Mouse (Mus musculus): ENCODE results near the gene Bbs7. TPM values are rescaled to one million over a fixed set of nuclear protein-coding genes. Genes with fewer than 3 reads are reported as not detected.

The Bbs7 gene
- total and polyA plus RNA-seq, 2 experiments: 0.65 to 6.1 TPM

DNA sequence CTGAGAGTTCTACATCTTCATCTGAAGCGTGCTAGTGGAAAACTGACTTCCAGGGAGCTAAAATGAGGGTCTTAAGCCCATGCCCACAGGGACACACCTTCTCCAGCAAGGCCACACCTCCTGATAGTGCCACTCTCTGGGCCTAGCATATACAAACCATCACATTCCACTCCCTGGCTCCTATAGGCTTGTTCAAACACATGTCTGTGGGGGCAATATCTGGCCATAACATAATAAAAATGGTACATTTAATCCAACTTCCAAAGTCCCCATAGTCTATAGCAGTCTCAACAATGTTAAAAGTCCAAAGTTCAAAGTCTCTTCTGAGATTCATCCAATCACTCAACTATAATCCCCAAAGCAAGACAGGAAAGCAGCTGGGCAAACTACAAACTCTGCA lies 55.7 kb downstream of the Bbs7 start:
- H3K27ac ChIP-seq (replicated peaks; ENCODE audit: insufficient read depth, low read depth, low read length): no peak overlapping the region
- no peak for DNase-seq (ENCODE audit: extremely low read depth, low read depth, low spot score)
- 97% methylated on average over 1 of the region's 1 CpGs for WGBS

DNA sequence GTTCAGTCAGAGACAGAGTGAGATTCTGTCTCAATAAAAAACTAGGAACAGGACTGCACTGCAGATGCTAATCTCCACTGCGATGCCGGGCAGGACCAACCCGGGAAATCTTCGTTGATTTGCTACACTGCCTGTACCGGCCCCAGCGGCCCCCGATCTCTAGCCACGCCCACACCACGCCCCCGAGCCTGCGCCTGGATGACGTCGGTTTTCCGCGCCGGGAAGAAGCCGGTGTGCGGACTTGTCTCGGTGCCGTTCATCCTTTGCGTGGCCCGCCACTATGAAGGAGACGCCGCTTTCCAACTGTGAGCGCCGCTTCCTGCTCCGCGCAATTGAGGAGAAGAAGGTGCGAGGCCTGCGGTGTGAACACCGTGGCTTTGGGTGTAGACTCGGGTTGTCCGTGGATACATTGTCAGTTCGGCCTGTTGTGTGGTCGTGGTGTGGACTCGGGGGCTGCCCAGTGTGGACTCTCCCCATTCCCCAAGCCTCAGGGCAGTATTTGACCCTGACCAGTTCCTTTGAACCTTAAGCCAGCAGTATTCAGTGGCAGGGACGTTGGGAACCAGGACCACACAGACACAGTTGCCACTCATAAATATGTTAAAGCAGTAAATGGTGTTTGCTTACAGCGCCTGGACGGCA lies 60.8 kb downstream of the Bbs7 start, which contains the start of gene Exosc9:
Gene Exosc9 (plus strand): TSS at position 201 of the 642 bp plus-strand sequence.
- Histone ChIP-seq H3K27me3 (ENCODE audit: control insufficient read depth, insufficient read depth, low read length) (no peaks in the 10 kb centered on the region), H3K79me2 (ENCODE audit: control insufficient read depth, insufficient read depth, low read length) (no peaks in the 10 kb centered on the region), H3K27ac (replicated peaks; ENCODE audit: insufficient read depth, low read depth, low read length) (no peak within 1 kb of the TSS), H3K9ac (ENCODE audit: low read depth, low read length) (peak within 1 kb of the TSS; percentile 74), H3K36me3 (ENCODE audit: control insufficient read depth, insufficient read depth, low read length) (peaks cover 23% of the 10 kb centered on the region), H3K4me3 (ENCODE audit: insufficient read depth, low read depth, low read length) (peak within 1 kb of the TSS; percentile 92), H3K4me1 (ENCODE audit: control insufficient read depth, insufficient read depth, low read length) (peaks cover 2% of the 10 kb centered on the region; the same call in 1 of the 2 replicates)
- TF ChIP-seq CTCF (IDR thresholded peaks at IDR 0.05; ENCODE audit: low read depth, low read length) (no peak), POLR2A (IDR thresholded peaks at IDR 0.05; ENCODE audit: extremely low read depth, insufficient read depth, low read length) (0 out of 2 replicates have a peak, but pooled peaks have one; percentile 16)
- WGBS: under 1% methylated on average over 39 of the region's 39 CpGs
- DNase-seq (ENCODE audit: extremely low read depth, low read depth, low spot score): peak; percentile 62

More for the DNA sequence above, 55.7 kb downstream of the Bbs7 start:
- TF ChIP-seq POLR2A (IDR thresholded peaks at IDR 0.05; ENCODE audit: extremely low read depth, insufficient read depth, low read length) (no peak), CTCF (IDR thresholded peaks at IDR 0.05; ENCODE audit: low read depth, low read length) (no peak)
- no peaks in the 10 kb centered on the region for H3K4me1 ChIP-seq (ENCODE audit: control insufficient read depth, insufficient read depth, low read length)
- H3K9ac ChIP-seq (ENCODE audit: low read depth, low read length): no peak overlapping the region
- peaks cover 46% of the 10 kb centered on the region for H3K36me3 ChIP-seq (ENCODE audit: control insufficient read depth, insufficient read depth, low read length)
- no peaks in the 10 kb centered on the region for H3K79me2 ChIP-seq (ENCODE audit: control insufficient read depth, insufficient read depth, low read length)
- H3K27me3 ChIP-seq (ENCODE audit: control insufficient read depth, insufficient read depth, low read length): no peaks in the 10 kb centered on the region
- H3K4me3 ChIP-seq (ENCODE audit: insufficient read depth, low read depth, low read length): no peak overlapping the region

DNA sequence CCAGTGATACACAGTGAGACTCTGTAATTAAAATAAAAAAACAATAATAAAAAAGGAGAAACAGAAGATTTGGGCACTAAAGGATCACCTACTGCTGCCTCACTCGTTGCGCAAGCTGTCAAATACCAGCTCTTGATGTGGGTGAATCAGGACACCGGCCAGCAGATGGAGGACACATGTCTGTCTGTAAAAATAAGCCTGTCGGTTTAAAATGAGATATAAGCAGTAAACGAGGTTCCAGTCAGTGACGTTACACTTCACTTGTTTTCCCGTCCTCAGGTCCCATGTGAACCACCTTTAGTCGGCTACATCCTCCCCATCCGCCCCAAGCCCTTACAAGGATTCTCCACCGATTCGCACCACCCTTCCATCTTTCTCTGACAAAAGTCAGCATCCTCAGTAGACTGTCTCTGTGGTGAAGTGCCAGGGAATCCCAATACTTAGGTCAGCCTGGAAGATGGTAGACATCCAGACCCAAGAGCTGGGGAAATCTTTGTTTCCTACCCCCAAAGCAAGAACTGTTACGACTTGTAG lies 61.4 kb downstream of the Bbs7 start:
- peaks cover 2% of the 10 kb centered on the region; the same call in 1 of the 2 replicates for H3K4me1 ChIP-seq (ENCODE audit: control insufficient read depth, insufficient read depth, low read length)
- no peaks in the 10 kb centered on the region for H3K27me3 ChIP-seq (ENCODE audit: control insufficient read depth, insufficient read depth, low read length)
- no peaks in the 10 kb centered on the region for H3K79me2 ChIP-seq (ENCODE audit: control insufficient read depth, insufficient read depth, low read length)
- H3K36me3 ChIP-seq (ENCODE audit: control insufficient read depth, insufficient read depth, low read length): peaks cover 23% of the 10 kb centered on the region
- peak; percentile 60 for DNase-seq (ENCODE audit: extremely low read depth, low read depth, low spot score)
- peak overlapping the region; percentile 92 for H3K4me3 ChIP-seq (ENCODE audit: insufficient read depth, low read depth, low read length)
- no peak for TF ChIP-seq CTCF (IDR thresholded peaks at IDR 0.05; ENCODE audit: low read depth, low read length)
- TF ChIP-seq POLR2A (IDR thresholded peaks at IDR 0.05; ENCODE audit: extremely low read depth, insufficient read depth, low read length): no peak
- H3K9ac ChIP-seq (ENCODE audit: low read depth, low read length): 0 out of 2 replicates have a peak overlapping the region, but pooled peaks have one; percentile 9
- H3K27ac ChIP-seq (replicated peaks; ENCODE audit: insufficient read depth, low read depth, low read length): no peak overlapping the region
- WGBS: 9% methylated on average over 12 of the region's 12 CpGs

DNA sequence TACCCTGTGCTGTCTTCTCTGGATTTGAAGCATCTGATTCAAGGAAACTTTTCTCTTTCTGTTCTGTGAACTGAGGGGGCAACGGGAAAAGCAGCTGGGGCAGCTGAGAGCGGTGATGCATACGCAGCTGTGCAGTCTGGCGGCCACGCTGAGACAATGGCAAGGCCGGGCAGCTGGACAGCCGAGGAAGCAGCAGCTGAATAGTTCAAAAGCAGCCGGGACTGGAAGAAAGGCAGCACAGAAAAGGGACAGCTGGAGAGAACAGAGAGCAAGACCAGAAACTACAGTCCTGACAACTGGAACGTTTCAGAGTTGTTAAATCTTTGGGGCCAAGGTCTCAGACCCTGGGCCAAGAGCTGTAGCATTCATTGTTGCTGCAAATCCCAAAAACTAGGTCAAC lies 61.9 kb downstream of the Bbs7 start:
- no peak overlapping the region for H3K27ac ChIP-seq (replicated peaks; ENCODE audit: insufficient read depth, low read depth, low read length)
- H3K9ac ChIP-seq (ENCODE audit: low read depth, low read length): no peak overlapping the region
- H3K4me1 ChIP-seq (ENCODE audit: control insufficient read depth, insufficient read depth, low read length): peaks cover 2% of the 10 kb centered on the region; the same call in 1 of the 2 replicates
- H3K27me3 ChIP-seq (ENCODE audit: control insufficient read depth, insufficient read depth, low read length): no peaks in the 10 kb centered on the region
- H3K36me3 ChIP-seq (ENCODE audit: control insufficient read depth, insufficient read depth, low read length): peaks cover 19% of the 10 kb centered on the region
- H3K79me2 ChIP-seq (ENCODE audit: control insufficient read depth, insufficient read depth, low read length): no peaks in the 10 kb centered on the region
- TF ChIP-seq CTCF (IDR thresholded peaks at IDR 0.05; ENCODE audit: low read depth, low read length) (no peak), POLR2A (IDR thresholded peaks at IDR 0.05; ENCODE audit: extremely low read depth, insufficient read depth, low read length) (no peak)
- 59% methylated on average over 9 of the region's 9 CpGs for WGBS
- DNase-seq (ENCODE audit: extremely low read depth, low read depth, low spot score): no peak
- H3K4me3 ChIP-seq (ENCODE audit: insufficient read depth, low read depth, low read length): no peak overlapping the region

DNA sequence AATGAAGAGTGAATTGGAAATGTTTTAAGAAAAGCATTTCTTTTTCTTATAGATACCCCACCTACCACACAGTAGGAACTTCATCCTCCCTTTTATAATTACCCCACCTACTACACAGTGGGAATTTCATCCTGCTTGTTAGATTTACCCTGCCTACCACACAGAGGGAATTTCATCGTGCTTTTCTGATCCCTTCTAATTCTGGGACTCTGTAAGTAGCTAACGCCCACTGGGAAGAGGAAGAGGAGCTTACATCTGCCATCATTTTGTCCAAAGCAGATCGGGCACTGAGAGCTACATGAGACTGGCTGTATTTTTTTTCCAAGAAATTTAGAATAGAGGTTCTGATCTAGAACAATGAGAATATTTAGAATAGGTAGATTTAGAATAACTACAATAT lies 68.3 kb downstream of the Bbs7 start:
- no peak overlapping the region for H3K9ac ChIP-seq (ENCODE audit: low read depth, low read length)
- H3K79me2 ChIP-seq (ENCODE audit: control insufficient read depth, insufficient read depth, low read length): no peaks in the 10 kb centered on the region
- WGBS: 79% methylated on average over 3 of the region's 3 CpGs
- no peaks in the 10 kb centered on the region for H3K4me1 ChIP-seq (ENCODE audit: control insufficient read depth, insufficient read depth, low read length)
- no peak for TF ChIP-seq CTCF (IDR thresholded peaks at IDR 0.05; ENCODE audit: low read depth, low read length)
- TF ChIP-seq POLR2A (IDR thresholded peaks at IDR 0.05; ENCODE audit: extremely low read depth, insufficient read depth, low read length): no peak
- no peak overlapping the region for H3K27ac ChIP-seq (replicated peaks; ENCODE audit: insufficient read depth, low read depth, low read length)
- H3K36me3 ChIP-seq (ENCODE audit: control insufficient read depth, insufficient read depth, low read length): no peaks in the 10 kb centered on the region
- DNase-seq (ENCODE audit: extremely low read depth, low read depth, low spot score): no peak
- H3K27me3 ChIP-seq (ENCODE audit: control insufficient read depth, insufficient read depth, low read length): no peaks in the 10 kb centered on the region
- no peak overlapping the region for H3K4me3 ChIP-seq (ENCODE audit: insufficient read depth, low read depth, low read length)

DNA sequence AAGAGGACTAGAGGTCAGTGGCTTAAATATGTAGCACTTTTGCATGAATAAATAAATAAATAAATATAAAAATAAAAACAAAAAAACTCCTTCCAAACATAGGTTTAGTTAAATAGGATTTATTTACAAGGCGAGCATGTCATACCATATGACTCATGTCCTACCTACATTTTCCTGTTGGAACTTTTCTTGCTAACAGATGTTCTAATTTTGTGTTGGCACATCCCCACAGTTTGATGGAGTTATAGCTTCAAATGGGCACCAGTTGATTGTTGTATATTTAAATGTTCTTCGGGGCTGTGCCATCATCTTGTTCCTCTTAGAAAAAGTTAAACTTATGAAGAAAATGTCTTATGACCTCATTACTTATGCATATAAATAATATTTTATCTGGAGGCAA lies 71.9 kb downstream of the Bbs7 start:
- Histone ChIP-seq H3K4me3 (ENCODE audit: insufficient read depth, low read depth, low read length) (no peak overlapping the region), H3K79me2 (ENCODE audit: control insufficient read depth, insufficient read depth, low read length) (no peaks in the 10 kb centered on the region), H3K9ac (ENCODE audit: low read depth, low read length) (no peak overlapping the region), H3K36me3 (ENCODE audit: control insufficient read depth, insufficient read depth, low read length) (no peaks in the 10 kb centered on the region), H3K4me1 (ENCODE audit: control insufficient read depth, insufficient read depth, low read length) (no peaks in the 10 kb centered on the region), H3K27me3 (ENCODE audit: control insufficient read depth, insufficient read depth, low read length) (no peaks in the 10 kb centered on the region), H3K27ac (replicated peaks; ENCODE audit: insufficient read depth, low read depth, low read length) (no peak overlapping the region)
- 95% methylated on average over 2 of the region's 2 CpGs for WGBS
- TF ChIP-seq POLR2A (IDR thresholded peaks at IDR 0.05; ENCODE audit: extremely low read depth, insufficient read depth, low read length) (no peak), CTCF (IDR thresholded peaks at IDR 0.05; ENCODE audit: low read depth, low read length) (no peak)
- no peak for DNase-seq (ENCODE audit: extremely low read depth, low read depth, low spot score)
